Mouse (Mus musculus) forebrain, embryonic 14.5 days (tissue): ENCODE results near the gene Gpr146. TPM values are rescaled to one million over a fixed set of nuclear protein-coding genes. Genes with fewer than 3 reads are reported as not detected.

ENCODE experiments used
- ATAC-seq: fragments of 200-750 bp; cut with Nextera tagmentation; 2 replicates; pipeline ENCODE4 v1.8.0; 2017; ENCODE audit warnings: mild to moderate bottlenecking, moderate library complexity
- DNase-seq: peaks from one replicate; pipeline ENCODE4 v3.0.0-alpha.2; 2015; ENCODE audit warnings: low spot score
- H3K27ac ChIP-seq: fragments of 300-500 bp; sonication (generic); 2 replicates; pipeline ENCODE4 v1.5.1; 2014; ENCODE audit warnings: low read depth, mild to moderate bottlenecking, control low read depth, low read length, moderate library complexity
- H3K27me3 ChIP-seq: fragments of 300-500 bp; sonication (generic); replicated peaks from 2 replicates; pipeline ENCODE4 v1.6.1; 2014; ENCODE audit warnings: low read length, control low read depth, mixed read lengths; ENCODE audit not compliant: control insufficient read depth, insufficient read depth
- H3K36me3 ChIP-seq: fragments of 300-500 bp; sonication (generic); 2 replicates; pipeline ENCODE4 v1.6.1; 2014; ENCODE audit warnings: low read length, control low read depth; ENCODE audit not compliant: control insufficient read depth, insufficient read depth
- H3K4me1 ChIP-seq: fragments of 300-500 bp; sonication (generic); 2 replicates; pipeline ENCODE4 v1.6.1; 2014; ENCODE audit warnings: antibody characterized with exemption, low read length, control low read depth; ENCODE audit not compliant: control insufficient read depth, insufficient read depth
- H3K4me2 ChIP-seq: fragments of 300-500 bp; sonication (generic); 2 replicates; pipeline ENCODE4 v1.6.1; 2014; ENCODE audit warnings: mild to moderate bottlenecking, control low read depth, low read length
- H3K4me3 ChIP-seq: fragments of 300-500 bp; sonication (generic); 2 replicates; pipeline ENCODE4 v1.5.1; 2014; ENCODE audit warnings: low read depth, low read length, control low read depth
- H3K9ac ChIP-seq: fragments of 300-500 bp; sonication (generic); 2 replicates; pipeline ENCODE4 v1.6.1; 2014; ENCODE audit warnings: mild to moderate bottlenecking, low read length, control low read depth, moderate library complexity
- H3K9me3 ChIP-seq: fragments of 300-500 bp; sonication (generic); replicated peaks from 2 replicates; pipeline ENCODE4 v1.6.1; 2016; ENCODE audit warnings: low read length, control low read depth, mixed read lengths; ENCODE audit not compliant: control insufficient read depth
- WGBS: fragments of 180-500 bp; shearing (Covaris S2); extraction: QIAGEN DNeasy Blood & Tissue Kit; methylation state at CpG from one replicate; pipeline ENCODE4 v1.1.7; 2014; 5-methylcytosine and 5-hydroxymethylcytosine counted together
- polyA plus RNA-seq: library from polyadenylated mRNA; unstranded; fragments of >200 nt; fragmentation: Nextera tagmentation; extraction: Ambion mirVana; gene quantifications from 2 replicates; pipeline ENCODE4 v1.2.1, GENCODE M21; 2014

The Gpr146 gene
- polyA plus RNA-seq, 1 experiment from 2014 or later = 0.93 TPM

DNA sequence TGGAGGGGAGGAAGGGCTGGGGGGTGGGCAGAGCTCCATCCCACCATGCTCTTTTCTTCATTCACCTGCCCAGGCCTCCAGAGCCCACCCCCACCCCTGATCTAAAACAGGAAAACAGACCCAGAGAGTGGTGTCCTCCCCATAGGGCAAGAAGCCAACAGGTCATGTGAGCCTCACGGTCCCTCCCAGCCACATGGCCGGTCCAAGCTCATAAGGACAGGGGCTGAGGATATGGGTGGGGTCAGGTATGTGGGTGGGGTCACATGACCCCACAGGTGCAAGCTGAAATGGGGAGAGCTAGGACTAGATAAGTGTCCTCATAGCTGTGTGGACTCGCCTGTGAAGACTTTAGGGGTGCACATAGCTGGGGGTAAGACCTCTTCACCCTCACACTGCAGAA is 39.1 kb upstream of the Gpr146 start:
- Histone ChIP-seq H3K27me3 (no peaks in the 10 kb centered on the region), H3K4me2 (no peak overlapping the region), H3K9me3 (no peaks in the 10 kb centered on the region), H3K9ac (no peak overlapping the region), H3K36me3 (peaks cover 78% of the 10 kb centered on the region), H3K27ac (no peak overlapping the region), H3K4me1 (no peaks in the 10 kb centered on the region), H3K4me3 (no peak overlapping the region)
- no peak for ATAC-seq
- 89% methylated on average over 3 of the region's 3 CpGs for WGBS
- DNase-seq = no peak

DNA sequence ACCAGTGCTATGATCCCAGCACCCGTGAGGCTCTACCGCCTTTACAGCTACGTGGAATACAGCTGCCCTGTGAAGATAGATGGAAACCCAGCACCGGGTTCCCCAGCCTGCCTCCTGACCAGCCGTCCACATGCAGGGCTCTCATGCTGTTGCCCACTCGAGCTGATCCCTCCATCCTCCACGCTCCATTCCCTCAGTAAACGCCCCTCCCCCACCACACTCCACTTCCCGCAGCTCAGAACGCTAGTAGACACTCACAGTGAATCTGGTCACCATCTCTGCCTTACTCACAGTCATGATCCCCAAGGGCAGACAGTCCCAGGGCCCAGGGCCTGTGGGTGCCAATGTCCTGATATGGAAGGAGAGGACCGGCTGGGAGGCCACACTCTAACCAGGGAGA is 38.6 kb upstream of the Gpr146 start:
- DNase-seq = no peak
- no peaks in the 10 kb centered on the region for H3K9me3 ChIP-seq
- H3K27me3 ChIP-seq = no peaks in the 10 kb centered on the region
- H3K4me1 ChIP-seq = peaks cover 3% of the 10 kb centered on the region
- no peak overlapping the region for H3K9ac ChIP-seq
- no peak for ATAC-seq
- no peak overlapping the region for H3K4me3 ChIP-seq
- WGBS = 86% methylated on average over 11 of the region's 11 CpGs
- no peak overlapping the region for H3K27ac ChIP-seq
- peaks cover 78% of the 10 kb centered on the region for H3K36me3 ChIP-seq
- H3K4me2 ChIP-seq = no peak overlapping the region

DNA sequence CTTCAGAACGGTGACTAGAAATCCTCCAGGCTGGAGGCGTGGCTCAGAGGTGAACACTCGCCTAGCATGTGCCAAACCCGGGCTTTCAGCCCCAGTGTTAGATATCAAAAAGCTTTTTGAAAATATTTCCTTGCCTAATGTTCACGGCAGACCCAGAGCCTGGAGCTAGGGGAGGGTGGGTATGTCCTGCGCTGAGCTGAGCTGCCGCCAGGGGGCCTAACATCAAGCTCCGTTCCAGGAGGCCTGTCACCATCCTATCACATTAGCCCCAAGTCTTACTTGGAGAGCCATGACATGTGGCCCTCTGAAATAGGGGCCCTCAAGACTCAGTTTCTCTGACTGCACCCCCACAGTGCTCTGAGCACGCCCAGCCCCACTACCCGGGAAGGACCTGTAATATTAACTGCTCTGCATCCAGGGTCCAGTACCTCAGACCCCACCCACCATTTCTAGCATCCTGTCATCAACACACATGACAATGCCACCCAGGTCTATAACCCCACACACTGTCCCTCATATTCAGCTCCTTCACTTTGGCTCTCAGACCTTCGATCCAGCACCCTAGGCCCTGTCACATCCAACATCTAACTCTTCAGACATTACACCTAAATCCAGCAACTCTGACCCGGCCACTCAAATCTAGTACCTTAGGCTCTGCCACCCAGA is 33.3 kb upstream of the Gpr146 start:
- DNase-seq (peak; percentile 86), ATAC-seq (peak; percentile 84)
- Histone ChIP-seq H3K9ac (peak overlapping the region; percentile 94), H3K4me1 (peaks cover 8% of the 10 kb centered on the region), H3K4me2 (peak overlapping the region; percentile 98), H3K36me3 (peaks cover 35% of the 10 kb centered on the region), H3K27me3 (no peaks in the 10 kb centered on the region), H3K4me3 (peak overlapping the region; percentile 85), H3K9me3 (no peaks in the 10 kb centered on the region), H3K27ac (peak overlapping the region; percentile 76; the same call in 1 of the 2 replicates)
- 8% methylated on average over 12 of the region's 12 CpGs for WGBS

DNA sequence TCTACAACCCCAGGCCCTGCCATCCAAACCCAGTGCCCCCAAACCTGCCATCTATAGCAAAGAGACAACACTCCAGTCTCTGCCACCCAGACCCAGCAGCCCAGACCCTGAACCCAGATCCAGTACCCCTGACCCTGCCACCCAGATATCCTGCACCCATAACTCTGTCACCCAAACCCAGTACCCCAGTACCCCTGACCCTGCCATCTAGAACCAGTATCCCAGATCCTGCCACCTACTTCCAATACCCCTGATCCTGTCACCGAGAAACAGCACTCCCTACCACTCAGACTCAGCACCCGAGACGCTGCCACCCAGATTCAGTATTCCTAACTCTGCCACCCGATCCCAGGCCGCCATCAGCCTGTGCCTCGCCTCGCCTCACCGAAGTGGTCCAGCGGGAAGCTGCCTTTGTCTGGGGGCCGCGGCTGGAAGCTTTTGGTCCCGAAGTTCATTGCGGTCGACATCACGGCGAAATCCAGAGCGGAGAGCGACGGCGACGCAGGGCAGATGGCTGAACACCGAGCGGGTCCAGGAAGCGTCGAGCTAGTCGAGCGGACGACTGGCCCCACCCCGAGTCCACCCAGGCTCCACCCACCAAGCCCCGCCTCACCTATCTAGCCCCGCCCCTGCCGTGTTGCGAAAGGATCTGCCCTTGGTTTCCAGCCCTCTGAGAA is 32.7 kb upstream of the Gpr146 start:
- ATAC-seq (peak; percentile 91), DNase-seq (peak; percentile 94)
- H3K9me3 ChIP-seq = no peaks in the 10 kb centered on the region
- peak overlapping the region; percentile 76 for H3K27ac ChIP-seq
- no peaks in the 10 kb centered on the region for H3K27me3 ChIP-seq
- H3K4me1 ChIP-seq = peaks cover 8% of the 10 kb centered on the region
- peak overlapping the region; percentile 85 for H3K4me3 ChIP-seq
- H3K9ac ChIP-seq = peak overlapping the region; percentile 94
- peak overlapping the region; percentile 98 for H3K4me2 ChIP-seq
- H3K36me3 ChIP-seq = peaks cover 29% of the 10 kb centered on the region
- under 1% methylated on average over 33 of the region's 33 CpGs for WGBS

DNA sequence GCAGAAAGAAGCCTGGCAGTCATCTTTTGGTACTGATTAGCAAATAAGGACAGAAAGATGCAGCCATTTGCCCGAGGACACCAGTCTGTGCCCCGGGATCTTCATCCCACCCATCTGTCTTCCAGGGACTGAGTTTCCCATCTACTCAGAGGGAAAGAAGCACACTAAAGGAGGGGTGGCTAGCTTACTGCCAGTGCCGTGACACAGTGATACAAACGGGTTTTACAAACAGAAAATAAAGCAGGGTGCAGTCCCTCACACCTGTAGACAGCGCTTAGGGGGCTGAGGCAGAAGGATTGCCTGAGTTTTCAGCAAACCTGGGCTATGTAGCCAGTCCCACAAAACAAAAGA is 32.2 kb upstream of the Gpr146 start:
- no peak for DNase-seq
- peaks cover 8% of the 10 kb centered on the region for H3K4me1 ChIP-seq
- no peak; the same call in none of the 2 replicates for ATAC-seq
- no peaks in the 10 kb centered on the region for H3K9me3 ChIP-seq
- H3K9ac ChIP-seq = peak overlapping the region; percentile 32; the same call in 1 of the 2 replicates
- no peak overlapping the region for H3K27ac ChIP-seq
- H3K4me2 ChIP-seq = peak overlapping the region; percentile 98
- WGBS = 9% methylated on average over 5 of the region's 5 CpGs
- peaks cover 24% of the 10 kb centered on the region for H3K36me3 ChIP-seq
- H3K4me3 ChIP-seq = peak overlapping the region; percentile 85
- H3K27me3 ChIP-seq = no peaks in the 10 kb centered on the region

DNA sequence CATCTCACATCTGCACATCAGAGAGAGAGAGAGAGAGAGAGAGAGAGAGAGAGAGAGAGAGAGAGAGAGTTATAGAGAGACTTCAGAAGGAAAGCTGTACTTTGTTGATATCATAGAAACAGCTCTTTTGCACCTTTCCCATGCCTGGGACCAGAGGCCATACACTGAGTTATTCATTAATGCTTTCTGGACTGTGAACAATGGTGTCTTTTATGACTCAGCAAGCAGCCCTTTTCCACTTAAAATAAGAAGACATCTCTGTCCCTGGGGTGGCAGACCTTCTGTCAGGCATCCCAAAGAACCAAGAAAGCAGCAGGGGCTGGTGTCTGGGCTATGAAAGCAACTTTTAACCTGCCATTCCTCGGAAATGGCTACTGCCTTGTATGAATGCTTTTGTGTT is 30.3 kb upstream of the Gpr146 start:
- Histone ChIP-seq H3K4me3 (no peak overlapping the region), H3K27me3 (no peaks in the 10 kb centered on the region), H3K4me2 (no peak overlapping the region), H3K36me3 (peaks cover 8% of the 10 kb centered on the region), H3K9ac (no peak overlapping the region), H3K27ac (no peak overlapping the region), H3K9me3 (no peaks in the 10 kb centered on the region), H3K4me1 (peaks cover 8% of the 10 kb centered on the region)
- WGBS = 63% methylated on average over 1 of the region's 1 CpGs
- no peak for ATAC-seq
- DNase-seq = no peak

DNA sequence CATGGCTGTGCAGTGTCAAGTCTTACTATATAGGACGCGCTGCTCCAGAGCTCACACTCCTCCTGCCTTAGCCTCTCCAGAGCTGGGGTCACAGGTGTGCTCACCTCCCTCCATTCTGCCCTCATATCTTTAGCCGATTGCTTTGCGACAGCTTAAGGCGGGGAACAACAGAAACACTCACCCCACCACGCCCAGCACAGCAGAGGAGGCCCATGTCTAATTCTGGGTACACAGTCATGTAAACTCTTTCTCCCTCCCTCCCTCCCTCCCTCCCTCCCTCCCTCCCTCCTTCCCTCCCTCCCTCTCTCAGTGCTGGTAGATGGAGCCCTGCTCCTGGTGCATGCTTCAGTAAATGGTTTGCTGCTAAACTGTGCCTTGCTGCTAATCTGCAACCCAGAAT is 27.8 kb upstream of the Gpr146 start:
- no peak overlapping the region for H3K9ac ChIP-seq
- no peak overlapping the region for H3K27ac ChIP-seq
- no peaks in the 10 kb centered on the region for H3K36me3 ChIP-seq
- no peak overlapping the region for H3K4me3 ChIP-seq
- 87% methylated on average over 6 of the region's 6 CpGs for WGBS
- 0 out of 2 replicates have a peak, but pooled peaks cover 4% of the 10 kb centered on the region for H3K4me1 ChIP-seq
- ATAC-seq (no peak), DNase-seq (no peak)
- H3K9me3 ChIP-seq = no peaks in the 10 kb centered on the region
- H3K27me3 ChIP-seq = no peaks in the 10 kb centered on the region
- H3K4me2 ChIP-seq = no peak overlapping the region

DNA sequence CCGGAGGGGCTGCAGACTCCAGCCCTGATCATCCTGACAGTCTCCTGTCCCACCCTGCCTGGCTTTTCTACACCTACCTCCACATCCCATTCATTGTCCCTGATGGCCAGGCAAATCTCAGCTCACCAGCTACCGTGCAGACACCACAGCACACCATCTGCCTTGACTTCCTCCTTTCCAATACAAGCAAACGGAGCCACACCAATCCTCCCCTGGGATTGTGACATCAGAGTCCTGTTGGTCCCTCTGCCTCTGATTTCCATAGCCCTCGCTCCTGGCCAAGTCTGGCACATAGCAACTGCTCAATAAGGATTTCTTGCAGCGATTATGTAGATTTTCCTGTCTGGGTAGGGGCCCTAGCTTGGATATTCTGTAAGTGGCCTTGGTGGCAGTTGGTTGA is 26.4 kb upstream of the Gpr146 start, which contains the start of gene Cox19:
Cox19 (minus strand) TSS at position 285 of the 400 bp plus-strand sequence.
- Histone ChIP-seq H3K4me1 (no peaks in the 10 kb centered on the region), H3K9ac (no peak within 1 kb of the TSS), H3K36me3 (no peaks in the 10 kb centered on the region), H3K27ac (no peak within 1 kb of the TSS), H3K4me2 (no peak within 1 kb of the TSS), H3K27me3 (no peaks in the 10 kb centered on the region), H3K4me3 (no peak within 1 kb of the TSS), H3K9me3 (no peaks in the 10 kb centered on the region)
- WGBS = 64% methylated on average over 5 of the region's 5 CpGs
- ATAC-seq (no peak), DNase-seq (no peak)

DNA sequence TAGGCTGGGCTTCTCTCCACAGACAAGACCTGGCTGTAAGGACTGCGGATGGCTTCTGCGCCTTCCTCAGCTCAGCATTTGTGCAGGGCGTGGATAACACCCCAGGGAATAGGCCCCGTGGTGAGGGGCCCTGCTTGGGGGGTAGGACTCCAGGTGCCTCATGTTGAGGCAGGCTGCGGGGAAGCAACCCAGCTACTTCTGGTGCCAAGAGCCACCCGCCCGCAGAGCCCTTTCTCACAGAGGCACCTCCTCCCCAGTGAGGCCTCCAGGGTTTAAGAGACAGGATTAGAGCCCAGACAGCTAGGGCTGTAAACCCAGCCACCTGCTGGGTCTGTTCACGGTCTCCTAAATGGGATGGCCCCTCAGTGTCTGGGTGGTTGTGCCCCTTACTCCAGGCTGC is 25.9 kb upstream of the Gpr146 start:
- H3K36me3 ChIP-seq = no peaks in the 10 kb centered on the region
- H3K27me3 ChIP-seq = no peaks in the 10 kb centered on the region
- 22% methylated on average over 8 of the region's 8 CpGs for WGBS
- H3K4me2 ChIP-seq = no peak overlapping the region
- H3K27ac ChIP-seq = no peak overlapping the region
- no peaks in the 10 kb centered on the region for H3K9me3 ChIP-seq
- no peak overlapping the region for H3K9ac ChIP-seq
- ATAC-seq (no peak), DNase-seq (no peak)
- no peak overlapping the region for H3K4me3 ChIP-seq
- no peaks in the 10 kb centered on the region for H3K4me1 ChIP-seq
